11 mouse cellular contexts compared by ENCODE assay signal in the genomic region with DNA sequence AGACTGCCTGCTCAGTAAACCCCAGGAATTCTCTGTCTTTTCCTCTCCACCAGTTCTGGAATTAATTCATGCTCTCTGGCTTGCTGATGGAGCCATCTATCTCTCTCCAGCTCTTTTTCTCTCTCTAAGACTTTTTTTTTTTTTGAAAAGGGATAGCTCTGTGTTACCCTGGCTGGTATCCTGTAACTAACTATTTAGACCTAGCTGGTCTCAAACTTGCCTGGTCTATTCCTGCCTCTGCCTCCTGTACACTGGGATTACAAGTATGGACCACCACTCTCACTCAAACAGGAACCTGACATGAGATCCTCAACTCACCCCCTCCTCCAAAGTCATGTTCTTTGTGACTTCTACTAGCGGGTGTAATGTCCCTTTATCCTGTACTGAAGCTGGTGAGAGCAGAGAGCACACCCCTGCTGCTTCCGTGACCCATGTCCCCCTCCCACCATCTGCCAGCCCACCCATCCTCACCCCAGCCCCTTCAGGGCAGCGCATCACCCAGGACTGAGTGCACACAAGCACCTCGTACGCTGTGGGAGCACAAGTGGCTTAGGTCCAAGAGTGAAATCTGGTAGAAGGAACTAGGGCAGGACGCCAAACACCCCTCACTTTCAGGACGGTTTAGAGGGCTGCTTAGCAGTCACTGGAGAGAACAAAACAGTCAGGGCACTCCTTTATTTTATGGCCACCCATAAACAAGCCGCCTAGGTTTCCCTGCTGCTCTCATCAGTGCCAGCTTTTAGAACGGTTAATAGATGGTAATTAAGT. TPM values are rescaled to one million over a fixed set of nuclear protein-coding genes. Genes with fewer than 3 reads are reported as not detected.
DNase-seq lines count a peak whose midpoint lies in the region; ATAC-seq and TF ChIP-seq lines count a peak whose summit lies in the region.
"Had no signal": no experiment of that assay in that cellular context is flagged by ENCODE, and none has a peak within 500 bp of the region (broad histone marks: within the 10 kb centered on the region; RNA-seq: fewer than 3 reads in every experiment).

No protein-coding gene starts in this region.

- no peaks in the 10 kb centered on the region for H3K27me3 ChIP-seq in forebrain, embryonic 15.5 days
- H3K27me3 ChIP-seq in midbrain, postnatal 0 days (ENCODE audit: insufficient read depth, low read length), result no peaks in the 10 kb centered on the region

- intact Hi-C loops in left cerebral cortex, postnatal 4 days (cut with DNase I), result no loop called here
- intact Hi-C loops in heart, postnatal 10 days (cut with DNase I), result no loop called here
- intact Hi-C loops in heart, postnatal 36 days (cut with DNase I), result no loop called here

- H3K4me3 ChIP-seq in forebrain, embryonic 15.5 days, result no peak overlapping the region
- H3K4me3 ChIP-seq in midbrain, postnatal 0 days (ENCODE audit: low read depth, low read length), result no peak overlapping the region

- no peaks in the 10 kb centered on the region for H3K36me3 ChIP-seq in forebrain, embryonic 15.5 days
- no peaks in the 10 kb centered on the region for H3K36me3 ChIP-seq in midbrain, postnatal 0 days (ENCODE audit: insufficient read depth, low read length)
- H3K36me3 ChIP-seq: G1E had no signal

- 4% methylated on average over 9 of the region's 9 CpGs for WGBS in forebrain, embryonic 15.5 days
- 8% methylated on average over 9 of the region's 9 CpGs for WGBS in large intestine, adult 2 months
- WGBS in midbrain, postnatal 0 days, result 17% methylated on average over 9 of the region's 9 CpGs

- peak; percentile 82 for ATAC-seq in forebrain, embryonic 15.5 days (replicated peaks)
- ATAC-seq in midbrain, postnatal 0 days (ENCODE audit: low FRiP score), result peak; percentile 54; the same call in 1 of the 2 replicates

- H3K4me2 ChIP-seq in forebrain, embryonic 15.5 days (replicated peaks), result peak overlapping the region; percentile 15; the same call in 1 of the 2 replicates
- no peak overlapping the region for H3K4me2 ChIP-seq in midbrain, postnatal 0 days (ENCODE audit: low read depth, low read length, poor library complexity, severe bottlenecking)

- peaks cover 17% of the 10 kb centered on the region for H3K4me1 ChIP-seq in forebrain, embryonic 15.5 days
- H3K4me1 ChIP-seq in midbrain, postnatal 0 days (ENCODE audit: insufficient read depth, low read length), result no peaks in the 10 kb centered on the region

- H3K9me3 ChIP-seq in forebrain, embryonic 15.5 days, result no peaks in the 10 kb centered on the region
- no peaks in the 10 kb centered on the region for H3K9me3 ChIP-seq in midbrain, postnatal 0 days (ENCODE audit: low read length)
- H3K9me3 ChIP-seq: G1E had no signal

- TF ChIP-seq CTCF in midbrain, postnatal 0 days (IDR thresholded peaks at IDR 0.05), result no peak

- H3K9ac ChIP-seq in forebrain, embryonic 15.5 days (replicated peaks), result no peak overlapping the region
- H3K9ac ChIP-seq in midbrain, postnatal 0 days (replicated peaks; ENCODE audit: low read length, poor library complexity, severe bottlenecking), result no peak overlapping the region

- peak overlapping the region; percentile 65 for H3K27ac ChIP-seq in forebrain, embryonic 15.5 days (replicated peaks)
- H3K27ac ChIP-seq in midbrain, postnatal 0 days (ENCODE audit: low read depth, low read length), result no peak overlapping the region

- DNase-seq in left cerebral cortex, postnatal 4 days, result peak; percentile 86
- DNase-seq in left cerebral cortex, adult 8-10 months (ENCODE audit: low spot score in 2 of 2), result no peak
- DNase-seq in large intestine, adult 2 months (ENCODE audit: low read depth, low spot score), result peak; percentile 54
- peak; percentile 88 for DNase-seq in midbrain, postnatal 0 days (ENCODE audit: low spot score)
- DNase-seq in heart, postnatal 10 days, result no peak
- no peak for DNase-seq in heart, postnatal 36 days
- DNase-seq in ovary, postnatal 14 days (ENCODE audit: low spot score), result no peak
- DNase-seq: cerebellum, adult 2 months; gastrocnemius, postnatal 25 days had no signal

RNA-seq across cellular contexts. Expression of gene 1700013F07Rik, which starts 23.1 kb away (rescaled TPM):
- total RNA-seq in left cerebral cortex, postnatal 4 days (2021), result 1 to 10 TPM; 2.4 to 2.7 TPM
- 1 to 10 TPM; 2.2 to 3.5 (median 2.7) TPM for total RNA-seq in left cerebral cortex, adult 8-10 months (2022)
- polyA plus RNA-seq in forebrain, embryonic 15.5 days (2015; fragmentation: Nextera tagmentation; extraction: Ambion mirVana), result 1.8 and 2.4 TPM in 2 replicates
- not detected in 2 replicates for polyA plus RNA-seq in large intestine, adult 2 months (2012; rRNA removed)
- 2.4 and 3.4 TPM in 2 replicates for total RNA-seq in midbrain, postnatal 0 days (2014; rRNA removed)
- polyA plus RNA-seq in midbrain, postnatal 0 days (2015; fragmentation: Nextera tagmentation; extraction: Ambion mirVana), result 3.8 and 4.4 TPM in 2 replicates
- total RNA-seq in heart, postnatal 10 days (2021), result not detected
- not detected for total RNA-seq in heart, postnatal 36 days (2021)
- total RNA-seq: G1E; gastrocnemius, postnatal 25 days had no signal
- polyA plus RNA-seq: G1E had no signal

RNA-seq across cellular contexts. Expression of gene 5330417C22Rik, which starts 25.4 kb away (rescaled TPM):
- total RNA-seq in left cerebral cortex, postnatal 4 days (2021), result 10 to 100 TPM; 17.6 to 20.1 TPM
- 10 to 100 TPM; 29.3 to 41.9 (median 35.1) TPM for total RNA-seq in left cerebral cortex, adult 8-10 months (2022)
- 9.4 and 12.9 TPM in 2 replicates for polyA plus RNA-seq in forebrain, embryonic 15.5 days (2015; fragmentation: Nextera tagmentation; extraction: Ambion mirVana)
- 24.4 and 27.3 TPM in 2 replicates for polyA plus RNA-seq in large intestine, adult 2 months (2012; rRNA removed)
- 10.1 and 16.1 TPM in 2 replicates for total RNA-seq in midbrain, postnatal 0 days (2014; rRNA removed)
- 19.8 and 22.9 TPM in 2 replicates for polyA plus RNA-seq in midbrain, postnatal 0 days (2015; fragmentation: Nextera tagmentation; extraction: Ambion mirVana)
- total RNA-seq in heart, postnatal 10 days (2021), result under 1 TPM; 0.17 to 0.60 TPM
- total RNA-seq in heart, postnatal 36 days (2021), result not detected
- total RNA-seq: gastrocnemius, postnatal 25 days had no signal
- polyA plus RNA-seq: G1E had no signal

RNA-seq across cellular contexts. Expression of gene Tmem167b, which starts 51.4 kb away (rescaled TPM):
- 10 to 100 TPM; 45.4 to 46.1 TPM for total RNA-seq in left cerebral cortex, postnatal 4 days (2021)
- 10 to 100 TPM; 46.4 to 52.3 (median 48.7) TPM for total RNA-seq in left cerebral cortex, adult 8-10 months (2022)
- 64.7 and 68.7 TPM in 2 replicates for polyA plus RNA-seq in forebrain, embryonic 15.5 days (2015; fragmentation: Nextera tagmentation; extraction: Ambion mirVana)
- polyA plus RNA-seq in large intestine, adult 2 months (2012; rRNA removed), result 7.0 and 7.3 TPM in 2 replicates
- 35.6 and 50.2 TPM in 2 replicates for total RNA-seq in midbrain, postnatal 0 days (2014; rRNA removed)
- polyA plus RNA-seq in midbrain, postnatal 0 days (2015; fragmentation: Nextera tagmentation; extraction: Ambion mirVana), result 40.4 and 41.7 TPM in 2 replicates
- 10 to 100 TPM; 31.3 to 32.7 TPM for total RNA-seq in heart, postnatal 10 days (2021)
- total RNA-seq in heart, postnatal 36 days (2021), result 10 to 100 TPM; 27.0 to 29.9 TPM

Comparison
In these comparisons a context has a peak if more than half of its experiments do, and no peak if none do; other contexts are left out.
1. DNase-seq: peak in left cerebral cortex, postnatal 4 days (single experiment), large intestine, adult 2 months (single experiment) and midbrain, postnatal 0 days (single experiment); none in left cerebral cortex, adult 8-10 months (0 of 2), heart, postnatal 10 days (0 of 2), heart, postnatal 36 days (0 of 2) and ovary, postnatal 14 days (single experiment).